ENCODE assay signal across 19 mouse cellular contexts in the genomic region with DNA sequence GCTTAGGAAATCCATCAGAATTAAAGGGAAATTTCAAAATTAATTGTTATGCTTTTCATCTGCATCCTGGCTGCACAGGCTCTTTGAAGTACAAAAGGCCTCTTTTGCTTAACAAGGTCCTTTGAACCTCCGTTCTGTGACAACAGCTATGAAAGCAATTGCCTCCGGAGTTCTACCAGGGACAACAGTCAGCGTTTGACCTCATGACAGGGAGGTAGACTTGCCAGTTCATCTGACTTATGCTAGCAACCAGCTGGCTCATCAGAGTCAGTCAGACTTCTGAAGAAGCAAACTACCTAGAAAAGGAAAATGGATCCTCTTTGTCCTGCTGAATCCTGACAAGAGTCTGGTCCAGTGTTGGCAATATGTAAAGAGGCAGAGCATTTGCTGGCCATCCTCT.
"Had no signal": no experiment of that assay in that cellular context is flagged by ENCODE, and none has a peak within 500 bp of the region (broad histone marks: within the 10 kb centered on the region; RNA-seq: fewer than 3 reads in every experiment).

No protein-coding gene starts in this region.

- H3K4me3 ChIP-seq: left cerebral cortex, adult 2 months; liver, embryonic 12.5 days; liver, embryonic 15.5 days; megakaryocyte, embryonic 14.5 days; midbrain, embryonic 15.5 days; neural tube, embryonic 12.5 days; neural tube, embryonic 15.5 days; stomach, embryonic 15.5 days had no signal

- H3K9ac ChIP-seq: liver, embryonic 12.5 days; liver, embryonic 15.5 days; midbrain, embryonic 15.5 days; neural tube, embryonic 12.5 days; neural tube, embryonic 15.5 days; stomach, embryonic 15.5 days had no signal

- H3K27ac ChIP-seq: left cerebral cortex, adult 2 months; liver, embryonic 12.5 days; liver, embryonic 15.5 days; midbrain, embryonic 15.5 days; neural tube, embryonic 12.5 days; neural tube, embryonic 15.5 days; stomach, embryonic 15.5 days had no signal

- DNase-seq: kidney, adult 18-20 months; kidney, adult 9 months; kidney, postnatal 10 days; kidney, postnatal 36 days; layer of hippocampus, postnatal 36 days; lung, adult 2 months; right cerebral cortex, adult 18-20 months; right cerebral cortex, postnatal 14 days; right cerebral cortex, postnatal 4 days; thymus, postnatal 25 days had no signal

- H3K4me1 ChIP-seq: liver, embryonic 12.5 days; liver, embryonic 15.5 days; megakaryocyte, embryonic 14.5 days; neural tube, embryonic 12.5 days; neural tube, embryonic 15.5 days; stomach, embryonic 15.5 days had no signal

- H3K27me3 ChIP-seq: liver, embryonic 12.5 days; liver, embryonic 15.5 days; megakaryocyte, embryonic 14.5 days; midbrain, embryonic 15.5 days; neural tube, embryonic 12.5 days; neural tube, embryonic 15.5 days; stomach, embryonic 15.5 days had no signal

- H3K9me3 ChIP-seq: liver, embryonic 12.5 days; liver, embryonic 15.5 days; megakaryocyte, embryonic 14.5 days; midbrain, embryonic 15.5 days; neural tube, embryonic 12.5 days; neural tube, embryonic 15.5 days; stomach, embryonic 15.5 days had no signal

- H3K36me3 ChIP-seq: liver, embryonic 12.5 days; liver, embryonic 15.5 days; midbrain, embryonic 15.5 days; neural tube, embryonic 12.5 days; neural tube, embryonic 15.5 days; stomach, embryonic 15.5 days had no signal

- H3K4me2 ChIP-seq: liver, embryonic 12.5 days; liver, embryonic 15.5 days; midbrain, embryonic 11.5 days; midbrain, embryonic 15.5 days; neural tube, embryonic 12.5 days; neural tube, embryonic 15.5 days; stomach, embryonic 15.5 days had no signal

- ATAC-seq: liver, embryonic 12.5 days; midbrain, embryonic 15.5 days had no signal
